Mouse (Mus musculus) left cerebral cortex, postnatal 4 days (tissue): ENCODE measurements around the gene Vps37b. TPM values are rescaled to one million over a fixed set of nuclear protein-coding genes. Genes with fewer than 3 reads are reported as not detected.

Source experiments
- microRNA-seq: library from miRNA; unstranded; fragments of <30 nt; microRNA quantifications from one replicate; pipeline ENCODE4 v1.2.0, GENCODE M21; 2022
- total RNA-seq, 2 experiments: library from RNA; stranded (reverse); gene quantifications; 2 replicates each; pipeline ENCODE4 v1.2.3; 2021

The Vps37b gene
- total RNA-seq, 2 experiments from 2014 or later = 46.2 to 49.9 TPM

Small RNA genes within 50 kb of the gene (microRNA-seq; reads per million reads assigned to microRNA genes)
- gene Mir7032 = 1.2 reads per million

Other genes starting within 250 kb of the Vps37b start
- gene Hcar2, start 166.8 kb downstream of the Vps37b start, total RNA-seq = not detected
- gene Hcar1, start 152.2 kb downstream of the Vps37b start, total RNA-seq = 1 to 10 TPM in 1 of 2 experiments, under 1 TPM in 1; 0.54 to 1.1 TPM
- 10 to 100 TPM; 69.6 to 75.8 TPM for gene Denr, start 125.1 kb downstream of the Vps37b start, total RNA-seq
- gene Gm43518, start 104.9 kb downstream of the Vps37b start, total RNA-seq = 1 to 10 TPM; 1.2 to 1.3 TPM
- gene Ccdc62, start 101.6 kb downstream of the Vps37b start, total RNA-seq = 1 to 10 TPM; 1.9 to 4.8 TPM
- gene Hip1r, start 58.6 kb downstream of the Vps37b start, total RNA-seq = 10 to 100 TPM; 83.2 to 84.8 TPM
- 10 to 100 TPM; 26.5 to 28.8 TPM for gene Abcb9, start 63.5 kb upstream of the Vps37b start, total RNA-seq
- 10 to 100 TPM; 32.5 to 34.1 TPM for gene Ogfod2, start 80.0 kb upstream of the Vps37b start, total RNA-seq
- gene Arl6ip4, start 83.8 kb upstream of the Vps37b start, total RNA-seq = 10 to 100 TPM; 58.1 to 59.9 TPM
- gene Pitpnm2, start 217.5 kb upstream of the Vps37b start, total RNA-seq = 100 to 1,000 TPM; 146 to 151 TPM